Mouse (Mus musculus): ENCODE results near the gene Slc1a2. TPM values are rescaled to one million over a fixed set of nuclear protein-coding genes. Genes with fewer than 3 reads are reported as not detected.

The Slc1a2 gene
- polyA plus RNA-seq, 1 experiment: 0.16 TPM

- 61% methylated on average over 9 of the region's 9 CpGs for WGBS
- no peak for DNase-seq (ENCODE audit: low read depth, low spot score)
These were observed 4.5 kb downstream of the Slc1a2 start for GRCm38 (mm10) chr2:102662911-102663310.

- WGBS: 29% methylated on average over 6 of the region's 6 CpGs
- no peak for DNase-seq (ENCODE audit: low read depth, low spot score)
These were observed 4.9 kb downstream of the Slc1a2 start for GRCm38 (mm10) chr2:102663339-102663738.

- no peak for DNase-seq (ENCODE audit: low read depth, low spot score)
- 67% methylated on average over 3 of the region's 3 CpGs for WGBS
These were observed 5.4 kb downstream of the Slc1a2 start for GRCm38 (mm10) chr2:102663865-102664264.

- 70% methylated on average over 6 of the region's 6 CpGs for WGBS
- no peak for DNase-seq (ENCODE audit: low read depth, low spot score)
These were observed 9.5 kb downstream of the Slc1a2 start for GRCm38 (mm10) chr2:102667981-102668380.

GRCm38 (mm10) chr2:102669580-102669979 is 11.1 kb downstream of the Slc1a2 start:
- no peak for DNase-seq (ENCODE audit: low read depth, low spot score)
- 31% methylated on average over 6 of the region's 6 CpGs for WGBS

GRCm38 (mm10) chr2:102674582-102674981 is 16.1 kb downstream of the Slc1a2 start:
- WGBS: 56% methylated on average over 2 of the region's 2 CpGs
- no peak for DNase-seq (ENCODE audit: low read depth, low spot score)

- WGBS: 74% methylated on average over 6 of the region's 6 CpGs
- DNase-seq (ENCODE audit: low read depth, low spot score): no peak
These were observed 16.8 kb downstream of the Slc1a2 start for GRCm38 (mm10) chr2:102675275-102675674.

GRCm38 (mm10) chr2:102676716-102677312 is 18.4 kb downstream of the Slc1a2 start:
- no peak for DNase-seq (ENCODE audit: low read depth, low spot score)
- WGBS: 84% methylated on average over 9 of the region's 9 CpGs

- DNase-seq (ENCODE audit: low read depth, low spot score): no peak
- WGBS: 68% methylated on average over 6 of the region's 6 CpGs
These were observed 18.9 kb downstream of the Slc1a2 start for GRCm38 (mm10) chr2:102677400-102677799.

GRCm38 (mm10) chr2:102681351-102681750 is 22.9 kb downstream of the Slc1a2 start:
- 72% methylated on average over 7 of the region's 7 CpGs for WGBS
- DNase-seq (ENCODE audit: low read depth, low spot score): no peak

- DNase-seq (ENCODE audit: low read depth, low spot score): no peak
- WGBS: 38% methylated on average over 5 of the region's 5 CpGs
These were observed 23.7 kb downstream of the Slc1a2 start for GRCm38 (mm10) chr2:102682168-102682567.

- peak; percentile 21 for DNase-seq (ENCODE audit: low read depth, low spot score)
- WGBS: 88% methylated on average over 7 of the region's 7 CpGs
These were observed 27.1 kb downstream of the Slc1a2 start for GRCm38 (mm10) chr2:102685371-102686107.

- WGBS: 66% methylated on average over 9 of the region's 9 CpGs
- DNase-seq (ENCODE audit: low read depth, low spot score): no peak
These were observed 27.6 kb downstream of the Slc1a2 start for GRCm38 (mm10) chr2:102686108-102686450.

- 32% methylated on average over 7 of the region's 7 CpGs for WGBS
- DNase-seq (ENCODE audit: low read depth, low spot score): peak; percentile 33
These were observed 35.1 kb downstream of the Slc1a2 start for GRCm38 (mm10) chr2:102693556-102693955.

- no peak for DNase-seq (ENCODE audit: low read depth, low spot score)
- WGBS: 84% methylated on average over 4 of the region's 4 CpGs
These were observed 36.3 kb downstream of the Slc1a2 start for GRCm38 (mm10) chr2:102694750-102695149.

- no peak for DNase-seq (ENCODE audit: low read depth, low spot score)
These were observed 37.1 kb downstream of the Slc1a2 start for GRCm38 (mm10) chr2:102695541-102695940.

GRCm38 (mm10) chr2:102697732-102698131 is 39.3 kb downstream of the Slc1a2 start:
- no peak for DNase-seq (ENCODE audit: low read depth, low spot score)
- WGBS: 50% methylated on average over 2 of the region's 2 CpGs

GRCm38 (mm10) chr2:102699921-102700320 is 41.5 kb downstream of the Slc1a2 start:
- WGBS: 95% methylated on average over 7 of the region's 7 CpGs
- no peak for DNase-seq (ENCODE audit: low read depth, low spot score)

GRCm38 (mm10) chr2:102700695-102701094 is 42.2 kb downstream of the Slc1a2 start:
- 85% methylated on average over 2 of the region's 2 CpGs for WGBS
- DNase-seq (ENCODE audit: low read depth, low spot score): no peak

GRCm38 (mm10) chr2:102701382-102701781 is 42.9 kb downstream of the Slc1a2 start:
- WGBS: 41% methylated on average over 3 of the region's 3 CpGs
- no peak for DNase-seq (ENCODE audit: low read depth, low spot score)

- WGBS: 82% methylated on average over 3 of the region's 3 CpGs
- no peak for DNase-seq (ENCODE audit: low read depth, low spot score)
These were observed 45.1 kb downstream of the Slc1a2 start for GRCm38 (mm10) chr2:102703556-102703955.
